Mouse (Mus musculus): ENCODE results near the gene Scarf1.

Gene Scarf1

DNA sequence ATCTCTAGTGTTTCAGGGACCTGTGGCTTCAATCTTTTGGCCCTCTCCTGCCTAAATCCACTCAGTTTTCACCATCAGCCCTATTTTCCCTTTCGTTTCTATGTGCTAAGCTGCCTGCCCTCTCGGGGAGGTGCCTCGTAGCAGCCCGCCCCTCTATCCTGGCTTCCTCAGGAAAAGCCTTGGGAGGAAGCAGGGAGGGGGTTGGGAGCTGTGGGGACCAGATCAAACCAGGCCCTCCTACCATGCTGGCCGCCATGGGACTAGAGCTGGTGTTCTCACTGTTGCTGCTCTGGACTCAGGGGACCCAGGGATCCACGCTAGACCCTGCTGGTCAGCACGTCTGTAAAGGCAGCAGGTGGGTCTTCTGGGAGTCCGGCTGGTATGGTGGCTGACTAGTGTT, at the start of gene Scarf1:
TSS of gene Scarf1 (plus strand) at position 205 of the 400 bp plus-strand sequence.
- no peak for DNase-seq (ENCODE audit: low spot score)

- no peak for DNase-seq (ENCODE audit: low spot score)
Observed at GRCm38 (mm10) chr11:75463624-75464023, 49.7 kb upstream of the Scarf1 start.

DNA sequence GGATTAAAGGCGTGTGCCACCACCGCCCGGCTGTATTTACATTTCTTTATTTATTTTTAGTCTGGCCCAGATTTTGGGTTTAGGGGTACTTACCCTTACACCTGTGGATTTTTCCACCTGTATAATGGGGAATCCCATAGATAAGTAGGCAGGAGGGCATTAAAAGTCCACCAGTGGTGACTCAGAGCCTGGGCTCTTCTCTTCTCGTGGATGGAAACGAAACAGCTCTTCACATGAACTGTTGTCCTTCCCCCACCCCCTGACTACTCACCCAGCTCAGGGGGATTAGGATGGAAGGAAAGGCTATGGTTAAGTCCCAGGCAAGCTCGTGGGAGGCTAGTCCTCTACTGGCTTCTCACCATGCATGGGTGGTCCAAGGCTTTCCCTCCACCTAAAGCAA, 48.9 kb upstream of the Scarf1 start:
- DNase-seq (ENCODE audit: low spot score) = no peak

DNA sequence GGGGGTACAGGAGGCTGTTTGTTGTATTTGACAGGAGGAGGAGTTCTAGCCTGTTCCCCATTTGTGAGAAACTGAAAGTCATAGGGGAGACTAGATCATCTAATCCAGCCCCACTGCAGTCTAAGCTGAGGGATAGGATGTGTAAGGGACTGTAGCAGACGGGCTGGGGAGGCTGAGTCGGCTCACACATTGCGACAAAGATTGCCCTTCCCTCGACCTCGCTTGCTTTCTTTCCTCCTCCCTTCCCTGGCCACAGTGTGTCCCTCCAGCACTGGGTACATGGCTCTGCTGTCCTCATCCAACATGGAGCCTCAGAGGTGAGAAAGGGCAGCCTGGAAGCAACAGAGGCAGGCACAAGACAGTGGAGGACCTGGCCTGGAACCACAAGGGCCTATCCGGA, 48.3 kb upstream of the Scarf1 start:
- no peak for DNase-seq (ENCODE audit: low spot score)

DNA sequence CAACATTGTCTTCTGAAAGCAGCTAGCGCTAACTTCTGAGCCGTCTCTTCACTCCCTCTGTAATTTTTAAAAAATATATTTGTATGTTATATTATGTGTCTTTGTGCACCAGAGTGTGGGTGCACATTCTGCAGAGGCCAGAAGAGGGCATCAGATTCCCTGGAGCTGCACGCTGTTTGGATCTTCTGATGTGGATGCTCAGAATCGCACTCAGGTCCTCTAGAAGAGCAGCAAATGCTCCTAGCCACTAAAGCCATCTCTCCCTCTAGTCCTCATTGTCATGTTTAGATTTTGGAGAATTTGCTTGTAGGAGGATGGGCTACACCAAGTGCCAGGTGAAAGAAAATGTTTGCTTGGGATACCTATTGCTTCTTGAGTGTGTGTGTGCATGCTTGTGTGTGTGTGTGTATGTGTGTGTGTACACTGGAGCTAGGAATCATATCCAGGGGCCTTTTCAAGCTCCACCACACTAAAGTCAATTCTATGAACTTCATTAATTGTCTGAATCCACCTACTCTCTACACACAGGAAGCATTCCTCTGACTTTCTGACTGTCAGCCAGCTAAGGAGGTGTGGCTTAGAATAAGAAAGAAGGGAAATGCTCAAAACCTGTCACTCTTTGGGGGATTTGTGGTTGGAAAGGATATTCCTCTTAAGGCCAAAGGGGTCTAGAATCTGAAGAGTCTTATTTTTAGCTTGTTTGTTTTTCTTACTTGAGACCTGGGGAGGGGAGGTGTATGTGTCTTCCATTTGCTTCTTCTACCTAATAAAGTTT, 46.4 kb upstream of the Scarf1 start:
- no peak for DNase-seq (ENCODE audit: low spot score)

- DNase-seq (ENCODE audit: low spot score) = no peak
Observed at GRCm38 (mm10) chr11:75467512-75468215, 45.7 kb upstream of the Scarf1 start.

DNA sequence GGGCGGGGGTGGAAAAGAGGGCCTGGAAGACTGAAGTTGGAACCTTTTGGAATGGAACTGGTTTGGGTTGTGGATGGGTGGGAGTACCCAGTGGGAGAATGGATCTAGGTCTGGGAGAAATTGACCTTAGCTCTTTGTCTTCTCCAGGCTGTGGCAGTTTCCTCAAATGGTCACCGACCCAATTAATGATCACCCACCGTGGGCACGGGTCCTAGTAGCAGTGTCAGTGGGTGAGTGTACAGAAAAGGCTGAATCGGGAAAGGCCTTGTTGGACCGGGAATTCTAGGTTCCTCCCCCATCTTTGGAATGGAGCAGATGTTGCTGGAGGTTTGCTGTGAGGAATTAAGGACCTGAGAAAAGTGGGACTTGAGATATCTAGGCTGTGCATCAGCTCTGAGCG, 44.9 kb upstream of the Scarf1 start:
- DNase-seq (ENCODE audit: low spot score) = no peak

DNA sequence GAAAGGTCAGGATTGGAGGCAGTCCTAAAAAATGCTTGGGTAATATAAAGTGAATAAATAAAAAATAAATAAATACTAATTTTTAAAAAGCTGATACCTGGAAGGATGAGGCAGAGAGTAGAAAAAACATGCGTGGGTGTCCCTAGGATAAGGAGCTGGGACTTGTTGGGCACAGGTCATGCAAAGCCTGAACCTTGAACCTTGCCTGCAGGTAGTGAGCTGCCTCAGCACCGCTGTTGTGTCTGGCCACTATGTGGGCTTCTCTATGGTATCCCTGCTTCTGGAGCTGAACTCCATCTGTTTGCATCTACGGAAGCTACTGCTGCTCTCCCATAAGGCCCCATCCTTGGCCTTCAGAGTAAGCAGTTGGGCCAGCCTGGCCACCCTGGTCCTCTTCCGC, 44.1 kb upstream of the Scarf1 start:
- no peak for DNase-seq (ENCODE audit: low spot score)

DNA sequence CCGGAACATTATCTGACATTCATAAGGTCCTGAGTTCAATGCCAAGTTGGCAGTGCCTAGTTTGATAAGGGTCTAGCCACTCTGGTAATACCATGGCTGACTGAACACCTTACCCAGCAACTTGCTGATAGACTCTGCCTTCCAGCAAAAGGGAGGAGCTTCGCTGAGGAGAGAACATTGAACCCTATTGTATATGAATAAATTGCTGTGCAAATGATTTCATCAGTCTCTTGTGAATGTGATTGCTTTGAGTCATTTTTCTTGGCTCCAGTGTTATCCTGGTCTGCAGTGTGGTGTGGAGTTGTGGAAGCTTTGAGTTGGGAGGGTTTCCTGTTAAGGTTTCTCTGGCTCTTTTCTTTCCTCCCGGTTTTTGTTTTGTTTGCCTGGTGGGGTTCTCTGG, 42.7 kb upstream of the Scarf1 start:
- DNase-seq (ENCODE audit: low spot score) = no peak

GRCm38 (mm10) chr11:75472469-75473081, 40.8 kb upstream of the Scarf1 start:
- DNase-seq (ENCODE audit: low spot score) = peak; percentile 60

- DNase-seq (ENCODE audit: low spot score) = no peak
Observed at GRCm38 (mm10) chr11:75473376-75473775, 40.0 kb upstream of the Scarf1 start.

- no peak for DNase-seq (ENCODE audit: low spot score)
Observed at GRCm38 (mm10) chr11:75486192-75486591, 27.1 kb upstream of the Scarf1 start.

DNA sequence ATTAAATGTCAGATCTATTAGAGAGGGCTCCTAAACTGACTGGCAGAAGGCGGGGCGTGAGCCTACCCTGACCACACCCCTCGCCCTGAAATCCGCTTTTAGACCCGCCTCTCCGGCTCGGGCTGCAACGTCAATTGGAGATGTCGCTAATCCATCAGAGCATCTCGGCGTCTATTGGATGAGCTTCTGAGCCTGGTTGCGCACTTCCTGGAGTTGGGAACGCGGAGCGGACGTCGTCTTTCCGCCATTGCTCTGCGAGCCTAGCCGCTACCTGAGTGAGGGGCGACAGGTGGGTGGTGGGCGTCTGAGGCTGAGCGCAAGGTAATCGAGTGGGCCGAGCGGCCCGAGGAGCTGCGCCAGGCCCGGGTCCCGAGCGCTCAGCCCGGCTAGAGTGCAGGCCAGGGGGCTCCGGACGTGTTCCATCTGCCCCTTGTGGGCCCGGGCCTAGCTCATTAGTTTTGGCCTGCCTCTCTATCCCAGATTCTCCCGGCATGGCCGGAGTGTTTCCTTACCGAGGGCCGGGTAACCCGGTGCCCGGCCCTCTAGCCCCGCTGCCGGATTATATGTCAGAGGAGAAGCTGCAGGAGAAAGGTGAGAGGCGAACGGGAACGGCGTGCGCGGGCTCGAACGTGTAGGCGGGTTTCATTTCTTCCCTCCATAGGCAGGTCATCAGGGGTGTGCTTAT, 26.6 kb upstream of the Scarf1 start, which contains the start of gene Prpf8:
TSS of gene Prpf8 (plus strand) at position 216 of the 685 bp plus-strand sequence.
- peak; percentile 97 for DNase-seq (ENCODE audit: low spot score)

DNA sequence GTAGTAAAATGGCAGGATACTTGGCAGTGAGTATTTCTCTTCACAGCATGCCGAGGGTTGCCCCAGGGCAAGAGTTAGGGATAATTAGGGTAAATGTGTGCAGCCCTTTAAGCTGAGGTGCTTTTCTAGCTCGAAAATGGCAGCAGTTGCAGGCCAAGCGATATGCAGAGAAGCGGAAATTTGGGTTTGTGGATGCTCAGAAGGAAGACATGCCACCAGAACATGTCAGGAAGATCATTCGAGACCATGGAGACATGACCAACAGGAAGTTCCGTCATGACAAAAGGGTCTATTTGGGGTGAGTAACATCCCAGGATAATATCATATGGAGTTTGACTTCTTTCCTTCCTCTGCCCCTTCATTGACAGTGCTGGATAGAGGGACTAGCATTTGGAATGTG, 25.8 kb upstream of the Scarf1 start:
- no peak for DNase-seq (ENCODE audit: low spot score)

DNA sequence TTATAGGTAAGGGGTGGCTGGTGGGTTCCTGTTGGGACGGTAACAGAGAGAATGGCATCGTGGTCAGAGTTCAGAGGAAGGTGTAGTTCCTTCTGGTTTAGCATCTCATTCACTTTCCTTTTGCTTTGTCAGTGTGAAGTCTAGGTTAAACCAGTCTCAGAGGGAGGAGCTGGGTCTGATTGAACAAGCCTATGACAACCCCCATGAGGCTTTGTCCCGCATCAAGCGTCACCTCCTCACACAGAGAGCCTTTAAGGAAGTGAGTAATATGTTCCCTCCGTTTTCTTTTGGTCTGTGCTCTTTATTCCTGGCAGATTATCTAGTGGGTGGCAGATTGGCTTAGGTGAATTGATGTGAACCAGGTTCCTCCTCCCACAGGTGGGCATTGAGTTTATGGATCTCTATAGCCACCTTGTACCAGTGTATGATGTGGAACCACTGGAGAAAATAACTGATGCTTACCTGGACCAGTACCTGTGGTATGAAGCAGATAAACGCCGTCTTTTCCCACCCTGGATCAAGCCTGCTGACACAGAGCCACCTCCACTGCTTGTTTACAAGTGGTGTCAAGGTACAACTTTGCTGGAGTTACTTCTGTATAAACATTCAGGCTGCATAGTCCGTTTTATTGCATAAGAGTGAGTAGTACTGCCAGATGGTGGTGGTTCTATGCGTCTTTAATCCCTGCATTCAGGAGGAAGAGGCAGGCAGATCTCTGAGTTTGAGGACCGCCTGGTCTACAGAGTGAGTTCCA, 18.9 kb upstream of the Scarf1 start:
- DNase-seq (ENCODE audit: low spot score) = no peak

DNA sequence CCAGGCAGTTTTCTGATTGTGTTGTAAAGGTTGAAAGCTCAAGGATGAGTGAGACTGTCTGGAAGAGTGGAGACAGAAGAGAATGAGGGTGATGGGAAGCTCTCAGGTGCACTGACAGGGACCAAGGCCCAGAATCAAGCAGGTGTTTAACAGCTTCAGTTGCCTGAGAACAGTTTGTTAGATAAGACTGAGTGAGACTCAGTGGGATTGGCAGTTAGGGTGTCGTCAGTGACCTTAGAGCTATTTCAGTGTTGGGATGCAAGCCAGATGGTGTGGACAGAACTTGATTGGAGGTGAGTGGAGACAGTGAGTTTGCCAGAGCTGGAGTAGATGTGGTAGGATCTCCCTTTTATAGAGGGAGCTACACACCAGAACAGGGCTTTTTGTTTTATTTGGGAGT, 15.2 kb upstream of the Scarf1 start:
- DNase-seq (ENCODE audit: low spot score) = no peak

GRCm38 (mm10) chr11:75508162-75508561, 5.2 kb upstream of the Scarf1 start:
- DNase-seq (ENCODE audit: low spot score) = no peak

DNA sequence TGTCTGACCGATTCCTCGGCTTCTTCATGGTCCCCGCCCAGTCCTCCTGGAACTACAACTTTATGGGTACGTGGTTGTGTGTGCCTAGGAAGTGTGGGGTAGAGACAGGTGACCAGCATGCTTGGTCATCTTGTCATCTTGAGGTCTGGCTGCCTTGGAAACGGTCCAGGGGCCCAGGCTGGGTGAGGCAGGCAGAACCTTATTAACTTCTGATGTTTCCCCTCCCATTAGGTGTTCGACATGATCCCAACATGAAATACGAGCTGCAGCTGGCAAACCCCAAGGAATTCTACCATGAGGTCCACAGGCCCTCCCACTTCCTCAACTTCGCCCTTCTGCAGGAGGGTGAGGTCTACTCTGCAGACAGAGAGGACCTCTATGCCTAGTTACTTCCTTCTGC, 4.4 kb upstream of the Scarf1 start:
- DNase-seq (ENCODE audit: low spot score) = no peak

DNA sequence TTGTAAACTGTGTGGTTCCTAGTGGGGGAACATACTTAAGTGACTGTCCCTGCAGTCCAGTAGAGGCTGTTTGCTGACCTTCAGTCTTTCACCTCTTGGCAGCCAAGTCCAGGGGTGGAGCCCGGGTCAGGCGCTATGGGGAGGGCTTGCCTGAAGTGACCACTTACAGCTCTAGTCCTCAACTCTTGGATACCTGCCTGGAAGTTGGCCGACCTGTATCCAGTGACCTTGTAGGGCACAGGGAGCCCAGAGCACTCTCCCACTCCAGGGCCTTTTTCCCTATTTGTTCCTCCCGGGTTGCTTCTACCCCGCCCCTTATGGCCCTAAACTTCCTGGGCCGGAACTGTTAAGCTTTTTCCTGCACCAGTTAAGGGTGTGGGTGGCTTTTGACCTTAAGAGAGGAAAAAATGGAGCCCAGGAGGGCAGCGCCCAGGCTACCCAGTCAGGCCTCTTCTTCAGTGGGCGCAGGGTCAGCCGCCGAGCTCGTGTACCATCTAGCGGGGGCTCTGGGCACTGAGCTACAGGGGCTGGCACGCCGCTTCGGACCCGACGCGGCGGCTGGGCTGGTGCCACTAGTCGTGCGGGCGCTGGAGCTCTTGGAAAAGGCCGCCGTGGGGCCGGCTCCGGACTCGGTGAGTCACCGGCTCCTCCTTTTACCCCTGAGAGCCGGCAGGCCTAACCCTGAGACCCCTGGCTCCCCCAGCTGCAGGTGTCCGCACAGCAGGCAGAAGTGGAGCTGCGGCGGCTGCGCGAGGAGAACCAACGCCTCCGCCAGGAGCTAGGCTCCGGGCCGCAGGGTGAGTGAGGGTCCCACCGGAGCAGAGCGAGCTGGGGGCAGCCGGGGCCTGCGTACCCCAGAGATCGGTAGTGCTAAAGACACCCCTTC, 3.4 kb upstream of the Scarf1 start, which contains the start of gene Rilp:
TSS of gene Rilp (plus strand) at position 354 of the 886 bp plus-strand sequence.
- no peak for DNase-seq (ENCODE audit: low spot score)

GRCm38 (mm10) chr11:75510627-75510993, 2.7 kb upstream of the Scarf1 start:
- peak; percentile 90 for DNase-seq (ENCODE audit: low spot score)

GRCm38 (mm10) chr11:75511213-75511612, 2.1 kb upstream of the Scarf1 start:
- no peak for DNase-seq (ENCODE audit: low spot score)
